Mouse (Mus musculus): ENCODE measurements around the gene Golm1.

Golm1 gene

DNA sequence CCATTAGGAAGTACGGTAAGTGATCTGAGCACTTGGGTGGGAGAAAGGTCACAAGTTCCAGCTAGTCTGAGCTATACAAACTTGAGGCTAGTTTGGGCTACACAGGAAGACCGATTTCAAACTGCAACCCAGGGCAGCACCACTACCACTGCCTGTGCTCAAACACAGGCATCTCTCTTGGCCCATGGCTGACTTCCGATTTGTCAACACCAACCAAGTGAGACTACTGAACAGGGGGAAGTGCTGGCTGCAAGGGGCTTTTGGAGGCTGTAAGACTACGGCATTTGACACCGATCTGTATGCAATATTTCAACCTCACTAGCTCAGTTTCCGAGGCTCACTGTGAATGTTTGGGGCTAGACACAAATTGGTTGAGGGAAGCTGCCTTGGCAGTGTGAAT lies 28.1 kb downstream of the Golm1 start:
- no peak for DNase-seq (ENCODE audit: low spot score in 2 of 2)

- DNase-seq (ENCODE audit: low spot score in 2 of 2), result no peak
Observed at GRCm38 (mm10) chr13:59646674-59647244, 28.9 kb downstream of the Golm1 start.

DNA sequence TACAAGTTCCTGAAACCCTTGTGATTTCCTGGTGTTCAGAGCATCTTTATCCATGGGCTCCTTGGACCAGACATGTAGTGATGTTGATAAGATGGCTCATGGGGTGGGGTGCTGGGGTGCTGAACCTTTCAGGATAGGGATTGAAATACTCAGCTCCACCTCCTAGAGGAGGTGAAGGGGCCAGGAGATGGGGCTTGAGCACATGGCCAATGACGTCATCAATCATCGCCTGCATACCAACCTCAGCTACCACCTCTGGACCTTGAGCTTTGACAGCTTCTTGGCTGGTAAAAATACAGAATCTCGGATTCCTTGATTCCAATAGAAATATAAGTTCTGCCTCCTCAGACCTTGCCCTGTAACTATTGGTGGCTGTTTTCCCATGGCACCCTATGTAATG lies 30.1 kb downstream of the Golm1 start:
- no peak for DNase-seq (ENCODE audit: low spot score in 2 of 2)

- no peak for DNase-seq (ENCODE audit: low spot score in 2 of 2)
Observed at GRCm38 (mm10) chr13:59642818-59643217, 32.8 kb downstream of the Golm1 start.

DNA sequence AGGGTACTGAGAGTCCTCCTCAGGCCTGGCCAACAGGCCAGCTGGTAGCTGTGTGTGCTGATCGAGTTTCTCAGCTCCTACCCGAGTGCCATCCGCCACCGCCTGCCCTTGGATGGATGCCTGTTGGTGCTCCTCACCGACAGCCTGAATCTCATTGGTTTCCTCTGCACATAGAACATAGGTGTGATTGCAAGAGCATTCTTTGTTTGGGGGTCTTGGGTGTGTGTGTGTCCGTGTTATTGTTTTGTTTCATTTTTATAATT lies 35.5 kb downstream of the Golm1 start:
- no peak for DNase-seq (ENCODE audit: low spot score in 2 of 2)

DNA sequence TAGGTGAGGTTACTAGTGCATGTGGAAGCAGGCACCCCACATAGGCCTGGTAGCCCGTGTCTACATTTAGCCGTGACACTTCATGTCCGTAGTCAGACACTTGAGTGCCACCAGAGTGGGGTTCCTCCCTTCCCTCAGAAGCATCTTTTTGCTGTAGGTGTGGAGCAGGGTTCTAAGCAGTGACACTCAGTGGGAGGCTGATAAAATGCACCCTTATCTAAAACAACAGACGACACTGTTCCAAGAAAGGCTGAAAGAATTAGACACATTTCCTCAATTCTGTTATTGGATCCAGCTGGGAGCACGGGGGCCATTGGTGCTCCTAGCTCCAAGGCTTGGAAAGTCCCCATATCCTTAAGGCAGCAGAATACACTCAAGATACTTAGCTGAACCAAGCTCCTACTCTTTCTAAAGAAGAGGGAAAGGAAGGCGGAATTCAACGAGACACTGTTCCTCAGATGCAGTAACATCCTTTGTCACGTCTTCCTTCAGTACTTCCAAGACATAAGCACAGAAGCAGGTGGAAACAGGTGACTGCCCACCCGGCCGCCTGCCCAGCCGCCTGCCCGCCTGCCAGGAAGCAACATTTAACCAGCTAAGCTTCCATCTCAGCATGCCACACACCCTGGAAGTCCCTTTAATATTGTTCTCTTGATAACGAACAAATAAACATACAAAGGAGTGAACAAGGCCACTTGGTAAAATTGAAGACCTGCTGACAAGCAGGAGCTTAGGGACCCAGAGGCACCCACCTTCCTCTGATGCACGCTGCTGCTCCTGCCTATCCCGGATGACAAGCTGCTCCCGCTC lies 36.0 kb downstream of the Golm1 start:
- DNase-seq (ENCODE audit: low spot score in 2 of 2), result no peak

DNA sequence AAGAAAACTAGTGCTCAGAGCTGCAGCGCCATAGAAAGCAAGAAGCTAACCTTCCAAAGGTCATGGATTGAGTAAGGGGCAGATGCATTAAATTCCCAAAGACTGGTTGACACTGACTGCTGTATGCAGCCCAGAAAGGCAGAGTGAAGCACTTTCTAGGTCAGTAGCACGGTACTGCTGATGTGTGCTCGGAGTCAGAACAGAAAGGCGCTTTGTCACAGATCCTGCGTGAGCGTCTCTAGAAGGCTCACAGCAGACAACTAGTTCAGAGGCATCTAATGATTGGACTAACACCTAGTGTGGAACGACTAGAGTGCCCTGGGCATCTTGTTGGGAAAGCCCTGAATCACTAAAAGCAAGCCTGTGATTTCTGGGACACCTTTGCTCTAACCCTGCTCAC lies 37.8 kb downstream of the Golm1 start:
- no peak for DNase-seq (ENCODE audit: low spot score in 2 of 2)

DNA sequence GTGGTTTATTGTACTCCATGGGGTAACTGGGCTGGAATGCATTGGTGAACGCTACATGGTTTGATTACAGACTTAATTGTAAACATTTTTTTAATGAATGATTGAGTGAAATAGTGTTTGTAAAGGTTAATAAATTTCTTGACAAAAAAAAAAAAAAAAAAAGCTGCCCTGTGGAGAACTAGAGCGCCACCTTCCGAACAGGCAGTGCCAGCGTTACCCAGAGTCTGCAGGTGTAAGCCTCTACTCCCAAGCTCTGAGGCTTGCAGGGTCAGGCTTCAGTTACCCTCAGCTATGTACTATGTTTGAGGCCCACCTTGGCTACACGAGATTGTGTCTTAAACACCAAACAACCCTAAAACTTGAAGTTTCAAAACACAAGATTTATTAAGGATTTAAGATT lies 41.0 kb downstream of the Golm1 start:
- no peak for DNase-seq (ENCODE audit: low spot score in 2 of 2)

GRCm38 (mm10) chr13:59626739-59627138 lies 48.9 kb downstream of the Golm1 start:
- DNase-seq (ENCODE audit: low spot score in 2 of 2), result no peak

DNA sequence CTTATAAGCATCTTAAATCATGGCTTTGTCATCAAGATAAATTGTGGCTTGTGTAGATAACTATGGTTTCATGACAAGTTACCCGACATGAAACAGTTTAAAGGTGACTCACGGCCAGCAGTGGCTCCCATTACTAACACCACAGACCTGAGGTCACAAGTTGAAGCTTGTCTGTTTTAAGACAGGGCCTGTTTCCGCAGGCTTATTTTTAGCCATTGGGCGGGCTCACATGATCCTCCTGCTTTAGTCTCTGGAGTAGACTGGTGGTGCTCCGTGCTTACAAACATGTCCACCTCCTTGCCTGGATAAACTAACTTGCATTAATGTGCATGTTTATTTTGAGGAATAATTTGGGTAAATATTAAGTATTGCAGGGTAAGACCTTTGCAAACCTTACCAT lies 50.7 kb downstream of the Golm1 start:
- DNase-seq (ENCODE audit: low spot score in 2 of 2), result no peak

- no peak for DNase-seq (ENCODE audit: low spot score in 2 of 2)
Observed at GRCm38 (mm10) chr13:59624389-59624788, 51.2 kb downstream of the Golm1 start.

DNA sequence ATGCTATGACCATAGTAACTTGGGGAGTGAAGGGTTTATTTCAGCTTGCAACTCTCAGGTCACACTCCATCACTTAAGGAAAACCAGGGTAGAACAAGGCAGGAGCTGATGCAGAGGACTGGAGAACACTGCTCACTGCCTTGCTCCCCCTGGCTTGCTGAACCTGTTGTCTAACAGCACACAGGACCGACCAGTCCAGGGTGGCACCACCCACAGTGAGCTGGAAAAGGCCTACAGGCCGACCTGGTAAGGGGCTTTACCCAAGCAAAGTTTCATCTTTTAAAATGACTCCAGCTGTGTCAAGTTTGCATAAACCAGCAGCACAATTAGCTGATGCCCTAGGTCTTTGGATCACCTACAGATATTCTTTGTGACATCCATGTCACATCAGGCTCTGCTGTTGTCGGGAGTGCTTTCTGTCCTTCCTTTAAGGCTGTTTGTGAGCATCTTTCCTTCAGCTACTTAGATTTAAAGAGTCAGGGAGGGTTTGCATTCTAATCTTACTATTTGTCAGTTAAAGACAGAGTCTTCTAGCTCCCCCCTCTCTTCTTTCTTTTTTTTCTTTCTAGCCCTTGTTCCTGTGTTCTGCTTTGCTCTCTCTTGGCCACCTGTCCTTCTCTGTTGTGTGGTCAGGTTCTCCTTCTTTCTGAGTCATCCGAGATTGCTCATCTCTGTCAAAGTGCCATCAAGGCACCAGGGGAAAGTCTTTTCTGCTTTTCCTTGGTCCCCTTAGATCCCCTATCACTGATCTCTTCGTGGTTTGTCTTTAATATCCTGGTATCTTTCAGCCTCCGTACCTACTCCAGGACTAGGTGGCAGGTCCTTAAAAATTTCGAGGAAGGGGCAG lies 53.7 kb downstream of the Golm1 start:
- DNase-seq (ENCODE audit: low spot score in 2 of 2), result no peak

- no peak for DNase-seq (ENCODE audit: low spot score in 2 of 2)
Observed at GRCm38 (mm10) chr13:59618463-59618862, 57.1 kb downstream of the Golm1 start.

DNA sequence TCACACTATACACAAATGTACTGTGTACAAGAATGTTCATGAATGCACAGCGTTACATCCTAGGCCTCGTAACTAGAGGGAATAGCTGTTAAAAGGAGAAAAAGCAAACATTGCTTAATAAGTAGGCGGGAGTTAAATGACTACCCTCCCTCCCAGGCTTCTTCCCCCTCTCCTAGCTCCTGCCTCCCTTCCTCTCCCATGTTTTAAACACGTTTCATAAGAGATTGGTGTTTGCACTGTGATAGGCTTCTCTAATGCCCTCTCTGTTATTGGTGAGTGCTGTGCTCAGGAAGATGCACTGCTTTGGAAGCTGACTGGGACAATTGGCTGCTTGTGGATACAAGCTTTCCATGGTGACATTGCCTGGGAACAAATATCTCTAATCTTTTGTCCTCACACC lies 60.1 kb downstream of the Golm1 start:
- DNase-seq (ENCODE audit: low spot score in 2 of 2), result no peak

DNA sequence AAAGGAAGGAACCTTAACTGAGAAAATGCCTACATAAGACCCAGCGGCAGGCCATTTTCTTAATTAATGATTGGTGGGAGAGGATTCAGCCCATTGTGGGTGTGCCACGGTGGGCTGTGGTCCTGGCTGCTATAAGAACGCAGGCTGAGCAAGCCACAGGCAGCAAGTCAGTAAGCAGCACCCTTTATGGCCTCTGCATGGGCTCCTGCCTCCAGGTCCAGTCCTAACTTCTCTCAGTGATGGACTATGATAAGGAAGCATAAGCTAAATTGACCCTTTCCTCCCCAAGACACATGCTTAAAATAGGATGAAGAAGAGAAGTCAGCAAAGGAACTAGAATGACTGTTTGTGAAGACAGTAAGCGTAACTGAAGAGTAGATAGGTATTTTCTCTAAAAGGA lies 60.5 kb downstream of the Golm1 start:
- no peak for DNase-seq (ENCODE audit: low spot score in 2 of 2)

- no peak for DNase-seq (ENCODE audit: low spot score in 2 of 2)
Observed at GRCm38 (mm10) chr13:59613868-59614267, 61.7 kb downstream of the Golm1 start.

- no peak for DNase-seq (ENCODE audit: low spot score in 2 of 2)
Observed at GRCm38 (mm10) chr13:59610437-59610836, 65.2 kb downstream of the Golm1 start.

- DNase-seq (ENCODE audit: low spot score in 2 of 2), result no peak
Observed at GRCm38 (mm10) chr13:59609885-59610284, 65.7 kb downstream of the Golm1 start.

GRCm38 (mm10) chr13:59605221-59605922 lies 70.2 kb downstream of the Golm1 start:
- DNase-seq (ENCODE audit: low spot score in 2 of 2), result no peak

DNA sequence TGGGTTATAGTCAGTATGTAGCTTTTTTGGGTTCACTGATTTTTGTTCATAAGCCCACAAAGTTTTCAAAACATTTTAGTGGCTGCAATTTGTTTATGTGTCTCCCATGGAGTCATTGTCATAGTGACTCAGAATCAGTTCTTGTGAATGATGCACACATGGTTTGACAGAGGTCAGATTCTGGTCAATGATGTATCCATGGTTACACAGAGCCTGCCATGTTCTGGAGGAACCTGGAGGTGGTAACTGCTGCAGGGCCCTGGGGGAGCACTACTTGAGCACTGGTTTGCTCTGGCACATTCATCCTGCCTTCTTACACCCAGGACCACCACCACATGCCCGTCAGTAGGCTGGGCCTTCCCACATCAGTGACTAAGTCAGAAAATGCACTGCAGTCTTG lies 71.1 kb downstream of the Golm1 start:
- no peak for DNase-seq (ENCODE audit: low spot score in 2 of 2)

DNA sequence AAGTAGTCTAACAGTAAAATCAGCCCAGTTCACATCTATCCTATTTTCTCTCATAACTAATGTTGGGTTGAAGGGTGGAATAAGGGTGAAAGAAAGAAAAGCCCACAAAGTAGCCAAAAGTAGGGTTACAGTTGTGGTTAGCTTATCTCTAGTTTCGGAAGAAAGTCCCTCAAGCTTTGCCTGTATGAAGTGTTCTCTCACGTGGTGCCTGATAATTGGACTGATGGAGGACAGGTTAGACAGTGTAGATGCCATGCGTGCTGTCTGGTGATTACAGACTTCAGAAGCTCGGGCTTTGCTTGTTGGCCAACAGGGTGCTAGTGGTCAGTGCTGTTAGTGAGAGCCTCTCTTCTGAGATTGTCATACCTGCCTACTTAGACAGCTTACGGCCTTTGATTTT lies 72.5 kb downstream of the Golm1 start:
- no peak for DNase-seq (ENCODE audit: low spot score in 2 of 2)

DNA sequence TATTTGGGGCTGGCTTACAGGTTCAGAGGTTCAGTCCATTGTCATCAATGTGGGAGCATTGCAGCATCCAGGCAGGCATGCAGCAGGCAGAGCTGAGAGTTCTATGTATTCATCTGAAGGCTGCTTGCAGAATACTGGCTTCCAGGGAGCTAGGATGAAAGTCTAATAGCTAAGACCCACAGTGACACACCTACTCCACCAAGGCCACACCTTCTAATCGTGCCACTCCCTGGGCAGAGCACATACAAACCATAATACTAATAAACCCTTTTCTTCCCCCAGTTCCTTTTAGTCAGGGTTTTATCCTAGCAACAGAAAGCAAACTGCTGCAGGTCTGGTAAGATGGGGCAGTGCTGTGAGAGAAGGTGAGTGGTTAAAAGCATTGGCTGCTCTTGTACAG lies 83.0 kb downstream of the Golm1 start:
- no peak for DNase-seq (ENCODE audit: low spot score in 2 of 2)

Data from frontal cortex, postnatal 25 days (tissue).